Mouse (Mus musculus): ENCODE results near the gene Tnrc18. TPM values are rescaled to one million over a fixed set of nuclear protein-coding genes. Genes with fewer than 3 reads are reported as not detected.
A peak's percentile ranks its signal among the peaks of the same experiment; 100 is the strongest.

Tnrc18 gene
- polyA plus RNA-seq, 1 experiment from 2014 or later, result 32.0 TPM

DNA sequence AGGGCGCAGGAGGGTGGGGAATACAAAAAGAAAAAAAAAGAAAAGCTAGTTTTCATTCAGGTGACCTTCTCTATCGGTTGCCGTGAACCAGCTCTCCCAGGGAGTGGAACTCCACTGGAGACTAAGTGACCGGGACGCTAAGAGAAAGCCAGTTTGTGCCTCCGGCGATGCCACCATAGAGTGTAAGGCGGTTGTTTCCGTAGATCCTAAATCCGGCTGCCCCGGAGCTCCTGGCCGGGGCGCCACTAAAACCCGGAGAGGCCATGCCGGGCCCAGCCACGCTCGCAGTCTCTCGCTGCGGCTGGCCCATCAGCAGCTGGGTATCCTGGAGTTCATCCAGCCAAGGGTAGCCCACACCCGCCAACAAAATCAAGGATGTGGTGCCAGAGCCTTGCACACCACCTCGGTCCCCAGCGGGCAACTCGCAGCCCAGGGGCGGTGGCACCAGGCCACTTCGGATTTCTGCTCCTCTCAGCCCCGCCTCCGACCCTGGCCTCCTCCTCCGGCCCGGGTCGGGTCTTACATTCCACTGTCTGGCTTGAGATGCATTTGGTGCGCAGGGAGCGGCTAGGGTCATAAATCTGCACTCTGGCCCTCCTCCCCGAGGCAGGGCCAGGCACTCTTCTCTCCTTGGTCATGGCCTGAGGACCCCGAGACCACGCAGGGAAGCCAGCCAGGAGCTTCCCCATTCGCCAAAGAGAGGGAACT lies 4.0 kb upstream of the Tnrc18 start:
- Histone ChIP-seq H3K9me3 (no peaks in the 10 kb centered on the region), H3K4me2 (peak overlapping the region; percentile 75), H3K27me3 (no peaks in the 10 kb centered on the region), H3K4me1 (peaks cover 42% of the 10 kb centered on the region), H3K9ac (peak overlapping the region; percentile 82), H3K36me3 (no peaks in the 10 kb centered on the region), H3K4me3 (peak overlapping the region; percentile 67), H3K27ac (peak overlapping the region; percentile 100)
- under 1% methylated on average over 36 of the region's 36 CpGs for WGBS
- peak; percentile 20 for ATAC-seq (ENCODE audit: insufficient number of reproducible peaks, low FRiP score, low TSS enrichment, low read depth)

- WGBS, result under 1% methylated on average over 53 of the region's 53 CpGs
- H3K4me1 ChIP-seq, result peaks cover 36% of the 10 kb centered on the region
- H3K9ac ChIP-seq, result peak overlapping the region; percentile 82
- H3K9me3 ChIP-seq, result no peaks in the 10 kb centered on the region
- H3K27ac ChIP-seq, result peak overlapping the region; percentile 100
- peak overlapping the region; percentile 67 for H3K4me3 ChIP-seq
- no peaks in the 10 kb centered on the region for H3K27me3 ChIP-seq
- H3K4me2 ChIP-seq, result peak overlapping the region; percentile 75
- H3K36me3 ChIP-seq, result no peaks in the 10 kb centered on the region
- ATAC-seq (ENCODE audit: insufficient number of reproducible peaks, low FRiP score, low TSS enrichment, low read depth), result no peak
Measured at GRCm38 (mm10) chr5:142820276-142821265, 3.1 kb upstream of the Tnrc18 start.

DNA sequence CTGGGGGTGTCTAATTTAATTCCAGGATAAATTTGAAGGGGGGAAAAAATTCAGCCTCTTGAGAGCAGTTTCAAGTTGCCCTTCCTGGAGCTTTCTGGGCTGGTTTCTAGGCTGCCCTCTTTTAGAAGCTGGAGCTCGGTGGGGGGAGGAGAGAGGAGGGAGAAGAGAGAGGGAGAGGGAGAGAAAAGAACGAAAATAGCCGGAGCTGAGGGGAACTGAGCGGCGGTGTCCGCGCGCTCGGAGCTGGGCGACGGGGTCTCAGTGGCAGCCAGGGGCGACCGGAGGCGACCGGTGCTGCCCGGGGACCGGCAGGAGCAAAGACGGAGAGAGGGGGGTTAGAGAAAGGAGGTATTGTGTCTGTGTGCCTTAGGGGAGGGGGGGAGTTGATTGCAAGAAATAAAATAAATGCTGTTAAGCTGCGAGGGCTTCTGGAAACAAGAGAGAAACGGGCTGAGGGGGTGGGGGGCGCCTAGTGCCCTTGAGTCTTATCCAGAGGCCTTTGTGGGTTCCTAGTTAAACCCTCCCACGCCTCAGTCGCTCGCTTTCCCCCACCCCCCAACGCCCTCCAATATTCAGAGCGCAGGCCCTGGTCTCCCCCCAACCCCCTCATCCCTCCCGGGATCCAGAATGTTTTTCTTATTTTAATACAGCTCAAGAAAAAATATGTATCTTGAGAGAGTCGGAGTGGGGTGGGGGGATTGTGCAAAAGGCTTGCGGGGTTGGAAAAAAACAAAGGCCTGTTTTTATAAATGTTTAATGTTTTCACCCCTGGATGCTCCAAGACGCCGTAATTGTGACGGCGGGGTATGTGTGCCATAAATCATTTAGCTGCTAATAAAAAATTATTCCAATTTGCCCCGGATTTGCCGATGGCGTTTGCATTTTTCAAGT lies 2.2 kb upstream of the Tnrc18 start:
- Histone ChIP-seq H3K27me3 (no peaks in the 10 kb centered on the region), H3K27ac (peak overlapping the region; percentile 100), H3K9ac (peak overlapping the region; percentile 82), H3K9me3 (no peaks in the 10 kb centered on the region), H3K4me2 (peak overlapping the region; percentile 75), H3K36me3 (no peaks in the 10 kb centered on the region), H3K4me1 (peaks cover 27% of the 10 kb centered on the region), H3K4me3 (peak overlapping the region; percentile 67)
- under 1% methylated on average over 36 of the region's 36 CpGs for WGBS
- 0 out of 2 replicates have a peak, but pooled peaks have one; percentile 12 for ATAC-seq (ENCODE audit: insufficient number of reproducible peaks, low FRiP score, low TSS enrichment, low read depth)

GRCm38 (mm10) chr5:142818435-142819360 lies 1.2 kb upstream of the Tnrc18 start:
- Histone ChIP-seq H3K4me3 (peak overlapping the region; percentile 67), H3K36me3 (no peaks in the 10 kb centered on the region), H3K27ac (peak overlapping the region; percentile 100), H3K4me1 (peaks cover 23% of the 10 kb centered on the region), H3K9ac (peak overlapping the region; percentile 82), H3K27me3 (no peaks in the 10 kb centered on the region), H3K9me3 (no peaks in the 10 kb centered on the region), H3K4me2 (peak overlapping the region; percentile 75)
- under 1% methylated on average over 42 of the region's 43 CpGs for WGBS
- ATAC-seq (ENCODE audit: insufficient number of reproducible peaks, low FRiP score, low TSS enrichment, low read depth), result 0 out of 2 replicates have a peak, but pooled peaks have one; percentile 3

DNA sequence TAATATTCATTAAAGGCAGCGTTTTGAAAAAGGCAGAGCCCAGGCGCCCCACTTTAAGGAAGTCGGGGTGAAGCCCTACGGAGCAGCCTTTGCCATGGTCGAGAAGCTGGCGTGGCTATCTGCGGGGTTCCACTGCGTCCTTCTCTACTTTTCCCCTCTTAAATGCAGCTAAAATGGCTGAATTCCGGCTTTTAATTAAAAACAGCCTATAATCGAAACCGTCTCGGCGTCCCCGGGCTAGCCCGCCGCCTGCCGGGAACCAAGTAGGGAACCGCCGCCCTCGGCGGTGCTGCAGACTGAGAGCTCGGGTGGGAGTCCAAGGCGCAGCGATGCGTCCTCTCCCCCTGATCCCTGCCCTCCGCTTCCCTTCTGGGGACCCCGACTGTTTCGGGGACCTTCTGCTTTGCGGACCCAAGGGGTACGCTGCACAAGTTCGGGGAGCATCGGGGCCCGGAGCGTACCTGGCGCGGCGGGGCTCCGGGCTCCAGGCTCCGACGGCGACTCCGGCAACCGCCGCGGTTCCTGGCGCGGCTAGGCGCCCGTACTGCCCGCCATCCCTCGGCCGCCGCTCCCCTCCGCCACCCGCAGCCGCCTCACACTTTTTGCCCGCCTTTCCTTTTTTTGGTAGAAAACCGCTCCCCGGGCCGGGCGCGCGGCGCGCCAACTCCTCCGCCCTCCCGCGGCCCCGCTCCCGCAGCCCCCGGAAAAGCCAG lies 495 bp downstream of the Tnrc18 start:
- peak overlapping the region; percentile 100 for H3K27ac ChIP-seq
- under 1% methylated on average over 68 of the region's 71 CpGs for WGBS
- no peaks in the 10 kb centered on the region for H3K27me3 ChIP-seq
- H3K9ac ChIP-seq, result peak overlapping the region; percentile 100
- no peaks in the 10 kb centered on the region for H3K9me3 ChIP-seq
- ATAC-seq (ENCODE audit: insufficient number of reproducible peaks, low FRiP score, low TSS enrichment, low read depth), result no peak
- H3K4me1 ChIP-seq, result peaks cover 28% of the 10 kb centered on the region
- peak overlapping the region; percentile 67 for H3K4me3 ChIP-seq
- H3K36me3 ChIP-seq, result no peaks in the 10 kb centered on the region
- H3K4me2 ChIP-seq, result peak overlapping the region; percentile 76

GRCm38 (mm10) chr5:142816031-142816810 lies 1.2 kb downstream of the Tnrc18 start:
- Histone ChIP-seq H3K4me2 (peak overlapping the region; percentile 76), H3K9ac (peak overlapping the region; percentile 100), H3K9me3 (no peaks in the 10 kb centered on the region), H3K27ac (peak overlapping the region; percentile 100), H3K4me3 (peak overlapping the region; percentile 67), H3K4me1 (peaks cover 30% of the 10 kb centered on the region), H3K27me3 (no peaks in the 10 kb centered on the region), H3K36me3 (no peaks in the 10 kb centered on the region)
- WGBS, result under 1% methylated on average over 39 of the region's 39 CpGs
- no peak for ATAC-seq (ENCODE audit: insufficient number of reproducible peaks, low FRiP score, low TSS enrichment, low read depth)

DNA sequence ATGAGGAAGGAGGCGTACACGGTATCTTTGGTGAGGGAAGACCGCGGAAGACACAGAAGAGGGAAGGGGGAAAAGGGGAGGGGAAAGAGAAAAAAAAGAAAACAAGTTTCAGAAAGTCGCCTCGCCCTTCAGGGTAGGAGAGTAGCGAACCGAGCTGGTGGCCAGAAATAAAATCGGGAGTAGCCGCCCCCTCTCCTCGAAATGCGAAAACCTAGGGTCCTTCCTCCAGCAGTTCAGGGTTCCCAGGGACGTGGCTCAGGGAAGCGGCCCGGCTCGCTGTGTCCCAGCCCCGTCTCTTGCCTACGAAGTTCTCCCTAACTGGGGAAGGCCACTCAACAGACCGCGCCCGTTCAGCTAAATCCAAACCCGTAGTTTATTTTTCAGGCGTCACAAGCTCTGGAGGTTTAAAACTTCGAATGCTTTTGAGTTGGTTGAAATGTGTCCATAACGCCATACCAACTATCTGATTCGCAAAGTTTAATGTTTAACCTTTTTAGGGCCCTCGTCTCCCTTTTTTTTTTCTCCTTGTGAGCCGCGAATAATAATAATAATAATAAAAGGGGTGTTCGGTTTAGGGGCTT lies 2.0 kb downstream of the Tnrc18 start:
- H3K9ac ChIP-seq, result peak overlapping the region; percentile 100
- peaks cover 36% of the 10 kb centered on the region for H3K4me1 ChIP-seq
- H3K36me3 ChIP-seq, result no peaks in the 10 kb centered on the region
- no peaks in the 10 kb centered on the region for H3K27me3 ChIP-seq
- peak overlapping the region; percentile 100 for H3K27ac ChIP-seq
- ATAC-seq (ENCODE audit: insufficient number of reproducible peaks, low FRiP score, low TSS enrichment, low read depth), result no peak
- H3K4me2 ChIP-seq, result peak overlapping the region; percentile 76
- WGBS, result under 1% methylated on average over 30 of the region's 30 CpGs
- H3K4me3 ChIP-seq, result peak overlapping the region; percentile 67
- H3K9me3 ChIP-seq, result no peaks in the 10 kb centered on the region

DNA sequence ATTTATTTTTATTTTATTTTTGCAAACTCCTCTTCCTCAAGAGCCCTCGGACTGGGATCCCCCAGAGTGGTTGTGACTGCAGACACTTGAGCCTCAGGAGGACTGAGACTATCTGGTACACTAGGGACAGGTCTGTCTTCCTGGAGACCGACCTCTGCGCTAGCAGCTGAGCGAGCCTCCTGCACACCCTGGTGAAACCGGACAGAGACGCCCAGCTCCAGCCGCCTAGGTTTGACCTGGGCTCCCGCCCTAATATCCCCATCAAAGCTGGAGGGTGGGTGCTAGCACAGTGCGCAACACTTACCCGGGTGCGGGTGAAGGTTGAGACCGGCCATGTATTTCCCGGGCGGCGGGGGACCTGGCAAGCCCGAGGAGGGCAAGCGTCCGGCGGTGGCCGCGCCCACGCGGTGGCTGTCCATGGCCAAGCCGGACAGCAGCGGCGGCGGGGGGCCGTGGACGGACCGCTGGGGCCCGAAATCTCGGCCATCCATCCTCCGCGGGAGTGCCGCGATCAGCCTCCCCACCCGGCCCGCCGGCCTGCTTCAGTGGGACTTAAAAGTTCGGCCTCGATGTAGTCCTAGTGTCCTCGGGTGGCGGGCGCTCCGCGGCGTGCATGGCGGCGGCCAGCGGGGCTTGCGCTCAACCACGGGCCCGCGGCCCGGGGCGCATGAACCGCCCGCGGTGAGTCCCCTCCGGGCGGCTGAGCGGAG lies 2.6 kb downstream of the Tnrc18 start:
- H3K36me3 ChIP-seq, result no peaks in the 10 kb centered on the region
- no peaks in the 10 kb centered on the region for H3K27me3 ChIP-seq
- H3K4me3 ChIP-seq, result peak overlapping the region; percentile 67
- WGBS, result under 1% methylated on average over 61 of the region's 62 CpGs
- H3K9ac ChIP-seq, result peak overlapping the region; percentile 100
- peak overlapping the region; percentile 100 for H3K27ac ChIP-seq
- H3K9me3 ChIP-seq, result no peaks in the 10 kb centered on the region
- H3K4me2 ChIP-seq, result peak overlapping the region; percentile 76
- peaks cover 41% of the 10 kb centered on the region for H3K4me1 ChIP-seq
- no peak for ATAC-seq (ENCODE audit: insufficient number of reproducible peaks, low FRiP score, low TSS enrichment, low read depth)

GRCm38 (mm10) chr5:142814161-142814651 lies 3.3 kb downstream of the Tnrc18 start:
- H3K27me3 ChIP-seq, result no peaks in the 10 kb centered on the region
- H3K36me3 ChIP-seq, result 0 out of 2 replicates have a peak, but pooled peaks cover 5% of the 10 kb centered on the region
- no peak for ATAC-seq (ENCODE audit: insufficient number of reproducible peaks, low FRiP score, low TSS enrichment, low read depth)
- H3K9me3 ChIP-seq, result no peaks in the 10 kb centered on the region
- H3K4me1 ChIP-seq, result peaks cover 46% of the 10 kb centered on the region
- peak overlapping the region; percentile 100 for H3K9ac ChIP-seq
- peak overlapping the region; percentile 76 for H3K4me2 ChIP-seq
- H3K4me3 ChIP-seq, result peak overlapping the region; percentile 67
- WGBS, result under 1% methylated on average over 22 of the region's 22 CpGs
- peak overlapping the region; percentile 100 for H3K27ac ChIP-seq
